Mouse (Mus musculus) MEL (cell line): ENCODE measurements around the gene Tsc22d4.

ENCODE experiments used
- CTCF ChIP-seq, 3 experiments: IDR thresholded peaks in 2 of 3; conservative IDR thresholded peaks in 1 of 3; 2 replicates each; pipeline ENCODE4 v1.5.1; 2011 to 2012; ENCODE audit warnings: low read length in 3 of 3, low read depth in 2 of 3, mild to moderate bottlenecking in 2 of 3, improper control_type of control experiment in 1 of 3, inconsistent platforms in 1 of 3, mixed read lengths in 1 of 3, moderate library complexity in 1 of 3; ENCODE audit not compliant: control insufficient read depth in 1 of 3, insufficient read depth in 1 of 3, poor library complexity in 1 of 3, severe bottlenecking in 1 of 3
- ELF1 ChIP-seq: IDR thresholded peaks from 2 replicates; pipeline ENCODE4 v1.6.1; 2014; ENCODE audit warnings: low read depth, mild to moderate bottlenecking, inconsistent platforms, low read length, improper control_type of control experiment, moderate library complexity
- MAX ChIP-seq: IDR thresholded peaks from 2 replicates; pipeline ENCODE4 v1.6.1; 2011; ENCODE audit warnings: low read length, improper control_type of control experiment
- POLR2A ChIP-seq, 2 experiments: IDR thresholded peaks; 2 replicates each; pipeline ENCODE4 v1.6.1; 2011 to 2012; ENCODE audit warnings: low read length in 2 of 2, mild to moderate bottlenecking in 2 of 2, control low read depth in 1 of 2, improper control_type of control experiment in 1 of 2, low read depth in 1 of 2, moderate library complexity in 1 of 2; ENCODE audit not compliant: control insufficient read depth in 1 of 2, insufficient read depth in 1 of 2, poor library complexity in 1 of 2
- POLR2AphosphoS2 ChIP-seq: IDR thresholded peaks from 2 replicates; pipeline ENCODE4 v1.6.1; 2011; ENCODE audit warnings: low read length, improper control_type of control experiment
- POLR2AphosphoS5 ChIP-seq: IDR thresholded peaks from 2 replicates; pipeline ENCODE4 v1.6.1; 2012; ENCODE audit warnings: low read depth, borderline replicate concordance, mild to moderate bottlenecking, inconsistent platforms, low read length, moderate library complexity, mixed read lengths
- TCF12 ChIP-seq: IDR thresholded peaks from 2 replicates; pipeline ENCODE4 v1.6.1; 2014; ENCODE audit warnings: low read depth, mild to moderate bottlenecking, inconsistent platforms, low read length, improper control_type of control experiment, moderate library complexity
- USF1 ChIP-seq: IDR thresholded peaks from 2 replicates; pipeline ENCODE4 v1.6.1; 2014; ENCODE audit warnings: low read depth, mild to moderate bottlenecking, inconsistent platforms, low read length, improper control_type of control experiment, moderate library complexity
- ZKSCAN1 ChIP-seq: IDR thresholded peaks from 2 replicates; pipeline ENCODE4 v1.6.1; 2012; ENCODE audit warnings: low read depth, mild to moderate bottlenecking, inconsistent platforms, low read length, improper control_type of control experiment, moderate library complexity

DNA sequence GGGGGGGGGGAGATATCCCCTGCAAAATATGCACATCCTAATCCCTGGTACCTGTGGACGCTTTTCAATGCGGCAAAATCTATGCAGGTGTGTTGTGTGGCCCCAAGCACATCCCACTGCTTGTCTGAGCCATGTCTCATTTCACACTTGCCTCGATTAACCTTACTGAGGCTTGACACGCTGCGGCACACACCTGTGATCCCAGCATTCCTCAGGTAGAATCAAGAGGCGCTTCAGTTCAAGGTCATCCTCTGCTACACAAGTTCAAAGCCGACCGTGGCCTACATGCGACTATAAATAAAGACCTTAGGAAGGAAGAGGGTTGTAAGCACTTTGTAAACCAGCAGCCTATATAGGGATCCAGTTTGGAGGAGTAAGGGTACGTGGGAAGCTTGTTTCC is 3.5 kb upstream of the Tsc22d4 start:
- TF ChIP-seq ZKSCAN1 (no peak), CTCF (IDR thresholded peaks at IDR 0.05 in 2 of 3, conservative IDR thresholded peaks at IDR 0.05 in 1 of 3; ENCODE audit: control insufficient read depth in 1 of 3, insufficient read depth in 1 of 3, low read depth in 2 of 3, low read length in 3 of 3, poor library complexity in 1 of 3, severe bottlenecking in 1 of 3) (no peak), POLR2AphosphoS5 (no peak), POLR2AphosphoS2 (no peak), POLR2A (IDR thresholded peaks at IDR 0.05; ENCODE audit: control insufficient read depth in 1 of 2, insufficient read depth in 1 of 2, low read depth in 1 of 2, low read length in 2 of 2, poor library complexity in 1 of 2) (no peak), USF1 (no peak), MAX (no peak), TCF12 (no peak), ELF1 (no peak)
